Mouse (Mus musculus) forebrain, embryonic 16.5 days (tissue): ENCODE measurements around the gene Abr. TPM values are rescaled to one million over a fixed set of nuclear protein-coding genes. Genes with fewer than 3 reads are reported as not detected.

Experiments
- ATAC-seq: fragments of 200-750 bp; cut with Nextera tagmentation; 2 replicates; pipeline ENCODE4 v1.8.0; 2017; ENCODE audit warnings: mild to moderate bottlenecking, moderate library complexity
- H3K27ac ChIP-seq: fragments of 300-500 bp; sonication (generic); 2 replicates; pipeline ENCODE4 v1.5.1; 2014; ENCODE audit warnings: low read length, control low read depth
- H3K27me3 ChIP-seq: fragments of 300-500 bp; sonication (generic); replicated peaks from 2 replicates; pipeline ENCODE4 v1.6.1; 2014; ENCODE audit warnings: low read length; ENCODE audit not compliant: control insufficient read depth, insufficient read depth
- H3K36me3 ChIP-seq: fragments of 300-500 bp; sonication (generic); 2 replicates; pipeline ENCODE4 v1.6.1; 2014; ENCODE audit not compliant: control insufficient read depth, insufficient read depth
- H3K4me1 ChIP-seq: fragments of 300-500 bp; sonication (generic); replicated peaks from 2 replicates; pipeline ENCODE4 v1.6.1; 2014; ENCODE audit warnings: low read length; ENCODE audit not compliant: control insufficient read depth, insufficient read depth
- H3K4me2 ChIP-seq: fragments of 300-500 bp; sonication (generic); 2 replicates; pipeline ENCODE4 v1.6.1; 2014; ENCODE audit warnings: mild to moderate bottlenecking, low read length, control low read depth
- H3K4me3 ChIP-seq: fragments of 300-500 bp; sonication (generic); replicated peaks from 2 replicates; pipeline ENCODE4 v1.5.1; 2014; ENCODE audit warnings: mild to moderate bottlenecking, low read length, control low read depth
- H3K9ac ChIP-seq: fragments of 300-500 bp; sonication (generic); replicated peaks from 2 replicates; pipeline ENCODE4 v1.6.1; 2014; ENCODE audit warnings: low read depth, low read length, control low read depth
- H3K9me3 ChIP-seq: fragments of 300-500 bp; sonication (generic); 2 replicates; pipeline ENCODE4 v1.6.1; 2016; ENCODE audit warnings: low read length; ENCODE audit not compliant: control insufficient read depth
- WGBS: fragments of 180-500 bp; shearing (Covaris S2); extraction: QIAGEN DNeasy Blood & Tissue Kit; methylation state at CpG from one replicate; pipeline ENCODE4 v1.1.7; 2014; 5-methylcytosine and 5-hydroxymethylcytosine counted together
- polyA plus RNA-seq: library from polyadenylated mRNA; unstranded; fragments of >200 nt; fragmentation: Nextera tagmentation; extraction: Ambion mirVana; gene quantifications from 2 replicates; pipeline ENCODE4 v1.2.1, GENCODE M21; 2015

Gene Abr
- polyA plus RNA-seq, 1 experiment from 2014 or later, result 121 TPM

GRCm38 (mm10) chr11:76562165-76562564 lies 59.9 kb downstream of the Abr start:
- Histone ChIP-seq H3K36me3 (no peaks in the 10 kb centered on the region), H3K4me1 (no peaks in the 10 kb centered on the region), H3K4me3 (no peak overlapping the region), H3K27ac (no peak overlapping the region), H3K27me3 (no peaks in the 10 kb centered on the region), H3K9me3 (no peaks in the 10 kb centered on the region), H3K4me2 (no peak overlapping the region), H3K9ac (no peak overlapping the region)
- WGBS, result 25% methylated on average over 4 of the region's 4 CpGs
- no peak for ATAC-seq

- H3K9me3 ChIP-seq, result no peaks in the 10 kb centered on the region
- no peak overlapping the region for H3K9ac ChIP-seq
- H3K27ac ChIP-seq, result no peak overlapping the region
- H3K4me2 ChIP-seq, result no peak overlapping the region
- no peak for ATAC-seq
- no peaks in the 10 kb centered on the region for H3K36me3 ChIP-seq
- no peak overlapping the region for H3K4me3 ChIP-seq
- 61% methylated on average over 4 of the region's 4 CpGs for WGBS
- no peaks in the 10 kb centered on the region for H3K27me3 ChIP-seq
- no peaks in the 10 kb centered on the region for H3K4me1 ChIP-seq
Observed at GRCm38 (mm10) chr11:76557837-76558236, 64.3 kb downstream of the Abr start.

GRCm38 (mm10) chr11:76548153-76548721 lies 73.9 kb downstream of the Abr start:
- H3K4me1 ChIP-seq, result peaks cover 11% of the 10 kb centered on the region; the same call in 1 of the 2 replicates
- no peaks in the 10 kb centered on the region for H3K9me3 ChIP-seq
- no peak for ATAC-seq
- H3K36me3 ChIP-seq, result no peaks in the 10 kb centered on the region
- H3K27me3 ChIP-seq, result no peaks in the 10 kb centered on the region
- no peak overlapping the region for H3K9ac ChIP-seq
- 63% methylated on average over 4 of the region's 4 CpGs for whole genome bisulfite sequencing
- no peak overlapping the region for H3K4me2 ChIP-seq
- no peak overlapping the region for H3K4me3 ChIP-seq
- H3K27ac ChIP-seq, result peak overlapping the region; percentile 71

GRCm38 (mm10) chr11:76547420-76547819 lies 74.7 kb downstream of the Abr start:
- H3K9me3 ChIP-seq, result no peaks in the 10 kb centered on the region
- no peak for ATAC-seq
- no peaks in the 10 kb centered on the region for H3K27me3 ChIP-seq
- 54% methylated on average over 5 of the region's 5 CpGs for WGBS
- H3K9ac ChIP-seq, result no peak overlapping the region
- H3K4me1 ChIP-seq, result peaks cover 11% of the 10 kb centered on the region; the same call in 1 of the 2 replicates
- no peak overlapping the region for H3K4me2 ChIP-seq
- H3K4me3 ChIP-seq, result no peak overlapping the region
- H3K36me3 ChIP-seq, result no peaks in the 10 kb centered on the region
- peak overlapping the region; percentile 71 for H3K27ac ChIP-seq

- H3K9me3 ChIP-seq, result no peaks in the 10 kb centered on the region
- H3K36me3 ChIP-seq, result no peaks in the 10 kb centered on the region
- 63% methylated on average over 4 of the region's 4 CpGs for WGBS
- H3K4me1 ChIP-seq, result peaks cover 11% of the 10 kb centered on the region; the same call in 1 of the 2 replicates
- H3K4me2 ChIP-seq, result no peak overlapping the region
- no peak overlapping the region for H3K4me3 ChIP-seq
- ATAC-seq, result no peak
- H3K27ac ChIP-seq, result 0 out of 2 replicates have a peak overlapping the region, but pooled peaks have one; percentile 23
- no peak overlapping the region for H3K9ac ChIP-seq
- H3K27me3 ChIP-seq, result no peaks in the 10 kb centered on the region
Observed at GRCm38 (mm10) chr11:76546431-76546830, 75.7 kb downstream of the Abr start.

- H3K4me2 ChIP-seq, result no peak overlapping the region
Observed at GRCm38 (mm10) chr11:76543300-76543699, 78.8 kb downstream of the Abr start.

GRCm38 (mm10) chr11:76540973-76541372 lies 81.1 kb downstream of the Abr start:
- WGBS, result 37% methylated on average over 1 of the region's 1 CpGs
- ATAC-seq, result no peak
- H3K27ac ChIP-seq, result no peak overlapping the region

More at GRCm38 (mm10) chr11:76543300-76543699, 78.8 kb downstream of the Abr start:
- Histone ChIP-seq H3K9me3 (no peaks in the 10 kb centered on the region), H3K27ac (no peak overlapping the region), H3K27me3 (no peaks in the 10 kb centered on the region), H3K4me3 (no peak overlapping the region), H3K4me1 (peaks cover 11% of the 10 kb centered on the region; the same call in 1 of the 2 replicates), H3K9ac (no peak overlapping the region), H3K36me3 (no peaks in the 10 kb centered on the region)
- no peak for ATAC-seq
- 87% methylated on average over 5 of the region's 5 CpGs for WGBS

GRCm38 (mm10) chr11:76537401-76537800 lies 84.7 kb downstream of the Abr start:
- ATAC-seq, result no peak
- Histone ChIP-seq H3K27me3 (no peaks in the 10 kb centered on the region), H3K9ac (no peak overlapping the region), H3K36me3 (no peaks in the 10 kb centered on the region), H3K9me3 (no peaks in the 10 kb centered on the region), H3K4me2 (no peak overlapping the region), H3K27ac (no peak overlapping the region), H3K4me1 (0 out of 2 replicates have a peak, but pooled peaks cover 3% of the 10 kb centered on the region), H3K4me3 (no peak overlapping the region)
- 43% methylated on average over 3 of the region's 3 CpGs for WGBS

More at GRCm38 (mm10) chr11:76540973-76541372, 81.1 kb downstream of the Abr start:
- no peaks in the 10 kb centered on the region for H3K9me3 ChIP-seq
- no peaks in the 10 kb centered on the region for H3K27me3 ChIP-seq
- no peaks in the 10 kb centered on the region for H3K36me3 ChIP-seq
- H3K9ac ChIP-seq, result no peak overlapping the region
- no peak overlapping the region for H3K4me2 ChIP-seq
- no peak overlapping the region for H3K4me3 ChIP-seq
- H3K4me1 ChIP-seq, result 0 out of 2 replicates have a peak, but pooled peaks cover 3% of the 10 kb centered on the region

GRCm38 (mm10) chr11:76536576-76537354 lies 85.3 kb downstream of the Abr start:
- Histone ChIP-seq H3K9ac (no peak overlapping the region), H3K4me3 (no peak overlapping the region), H3K9me3 (no peaks in the 10 kb centered on the region), H3K27ac (no peak overlapping the region), H3K4me1 (peaks cover 7% of the 10 kb centered on the region), H3K4me2 (no peak overlapping the region), H3K27me3 (no peaks in the 10 kb centered on the region), H3K36me3 (no peaks in the 10 kb centered on the region)
- WGBS, result 75% methylated on average over 10 of the region's 10 CpGs
- ATAC-seq, result no peak
